Mouse (Mus musculus): Measurements from ENCODE around the gene Agap1. TPM values are rescaled to one million over a fixed set of nuclear protein-coding genes. Genes with fewer than 3 reads are reported as not detected.

Gene Agap1
- polyA plus RNA-seq, 1 experiment from 2014 or later: 7.2 TPM

- Histone ChIP-seq H3K4me1 (replicated peaks) (peaks cover 16% of the 10 kb centered on the region), H3K36me3 (no peaks in the 10 kb centered on the region), H3K4me2 (no peak overlapping the region), H3K27ac (no peak overlapping the region), H3K9me3 (replicated peaks) (no peaks in the 10 kb centered on the region), H3K27me3 (no peaks in the 10 kb centered on the region), H3K9ac (no peak overlapping the region), H3K4me3 (no peak overlapping the region)
- WGBS: 74% methylated on average over 8 of the region's 8 CpGs
- no peak for ATAC-seq (replicated peaks; ENCODE audit: insufficient number of reproducible peaks, insufficient read depth, low FRiP score, low read depth)
Observed at GRCm38 (mm10) chr1:89510731-89511130, 56.1 kb downstream of the Agap1 start.

DNA sequence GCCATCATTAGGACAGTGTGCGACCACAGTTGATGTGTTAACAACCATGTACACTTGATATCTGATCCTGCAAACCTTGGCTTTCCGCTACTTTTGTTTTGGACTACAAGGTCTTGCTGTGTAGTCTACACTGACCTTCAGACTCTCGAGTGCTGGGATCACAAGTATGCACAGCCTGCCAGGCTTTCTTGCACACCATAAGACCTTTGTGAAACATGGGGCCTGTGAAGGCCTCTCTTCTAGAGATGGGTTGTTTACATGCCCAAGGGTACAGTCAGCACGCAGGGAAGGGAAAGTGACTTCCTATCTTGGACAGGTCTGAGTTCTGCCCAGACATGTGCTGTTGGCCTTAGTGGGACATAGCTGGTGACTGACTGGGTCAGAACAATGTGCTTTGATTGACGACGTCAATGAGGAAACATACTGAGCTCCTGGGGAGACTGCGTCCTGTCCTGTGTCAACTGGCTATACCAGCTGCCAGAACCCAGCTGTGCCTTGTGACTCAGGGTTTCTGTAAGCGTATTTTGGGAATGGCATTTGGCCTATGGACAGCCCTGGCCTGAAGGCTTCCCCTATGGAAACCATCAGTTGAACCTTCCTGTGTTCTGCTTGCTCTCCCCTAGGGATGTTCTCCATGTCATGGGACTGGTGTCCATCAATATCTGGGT lies 59.1 kb downstream of the Agap1 start:
- Histone ChIP-seq H3K4me2 (no peak overlapping the region), H3K9me3 (replicated peaks) (no peaks in the 10 kb centered on the region), H3K4me1 (replicated peaks) (peaks cover 16% of the 10 kb centered on the region), H3K9ac (no peak overlapping the region), H3K27ac (no peak overlapping the region), H3K4me3 (no peak overlapping the region), H3K27me3 (no peaks in the 10 kb centered on the region), H3K36me3 (no peaks in the 10 kb centered on the region)
- no peak for ATAC-seq (replicated peaks; ENCODE audit: insufficient number of reproducible peaks, insufficient read depth, low FRiP score, low read depth)
- 70% methylated on average over 8 of the region's 8 CpGs for WGBS

DNA sequence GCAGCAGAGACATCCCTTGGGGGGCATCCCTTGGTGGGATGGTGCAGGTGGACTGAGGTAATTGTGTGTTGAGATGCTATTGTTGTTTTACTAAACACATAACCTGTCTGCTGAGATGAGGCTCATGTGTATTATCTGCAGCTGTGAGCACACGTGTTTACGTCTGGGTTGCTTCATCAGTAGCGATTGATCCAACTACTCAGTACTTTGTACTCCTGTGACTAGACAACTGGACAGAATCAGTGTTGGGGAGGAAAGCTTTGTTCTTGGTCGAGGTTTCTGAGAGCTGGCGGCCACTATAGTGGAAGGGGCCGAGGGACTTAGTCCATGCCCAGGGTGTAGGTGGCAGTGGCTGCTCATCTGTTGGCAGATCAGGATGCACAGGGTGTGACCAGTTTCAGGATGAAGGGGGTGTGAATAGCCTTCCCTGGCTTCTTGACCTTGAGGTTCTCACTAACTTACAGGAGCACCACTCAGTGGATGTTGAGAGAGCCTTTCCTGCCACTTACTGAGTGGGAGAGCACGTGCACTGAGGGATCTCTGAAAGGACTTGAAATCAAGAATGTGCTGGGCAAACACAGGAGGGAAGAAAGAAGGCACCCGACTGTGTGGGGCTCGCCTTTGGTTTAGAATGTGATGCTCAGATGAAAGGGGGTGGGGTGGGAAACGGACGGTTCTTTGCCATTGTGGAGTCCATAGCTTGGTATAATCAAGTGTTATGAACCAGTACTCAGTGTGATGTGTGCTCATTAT lies 61.4 kb downstream of the Agap1 start:
- no peaks in the 10 kb centered on the region for H3K27me3 ChIP-seq
- WGBS: 77% methylated on average over 11 of the region's 11 CpGs
- no peak overlapping the region for H3K4me2 ChIP-seq
- H3K4me1 ChIP-seq (replicated peaks): peaks cover 3% of the 10 kb centered on the region; the same call in 1 of the 2 replicates
- H3K9me3 ChIP-seq (replicated peaks): no peaks in the 10 kb centered on the region
- no peak overlapping the region for H3K4me3 ChIP-seq
- ATAC-seq (replicated peaks; ENCODE audit: insufficient number of reproducible peaks, insufficient read depth, low FRiP score, low read depth): no peak
- H3K27ac ChIP-seq: no peak overlapping the region
- no peaks in the 10 kb centered on the region for H3K36me3 ChIP-seq
- no peak overlapping the region for H3K9ac ChIP-seq

- no peak overlapping the region for H3K4me2 ChIP-seq
- WGBS: 52% methylated on average over 5 of the region's 5 CpGs
- no peak for ATAC-seq (replicated peaks; ENCODE audit: insufficient number of reproducible peaks, insufficient read depth, low FRiP score, low read depth)
- H3K27ac ChIP-seq: no peak overlapping the region
- no peak overlapping the region for H3K4me3 ChIP-seq
- no peak overlapping the region for H3K9ac ChIP-seq
- H3K36me3 ChIP-seq: no peaks in the 10 kb centered on the region
- no peaks in the 10 kb centered on the region for H3K9me3 ChIP-seq (replicated peaks)
- no peaks in the 10 kb centered on the region for H3K27me3 ChIP-seq
- peaks cover 15% of the 10 kb centered on the region for H3K4me1 ChIP-seq (replicated peaks)
Observed at GRCm38 (mm10) chr1:89517817-89518216, 63.2 kb downstream of the Agap1 start.

- Histone ChIP-seq H3K9me3 (replicated peaks) (no peaks in the 10 kb centered on the region), H3K4me1 (replicated peaks) (peaks cover 22% of the 10 kb centered on the region), H3K9ac (no peak overlapping the region), H3K4me3 (no peak overlapping the region), H3K27me3 (no peaks in the 10 kb centered on the region), H3K27ac (no peak overlapping the region), H3K36me3 (no peaks in the 10 kb centered on the region), H3K4me2 (no peak overlapping the region)
- WGBS: 75% methylated on average over 17 of the region's 17 CpGs
- ATAC-seq (replicated peaks; ENCODE audit: insufficient number of reproducible peaks, insufficient read depth, low FRiP score, low read depth): no peak
Observed at GRCm38 (mm10) chr1:89519914-89520643, 65.5 kb downstream of the Agap1 start.

GRCm38 (mm10) chr1:89521406-89521805 lies 66.8 kb downstream of the Agap1 start:
- 70% methylated on average over 11 of the region's 11 CpGs for WGBS
- Histone ChIP-seq H3K27me3 (no peaks in the 10 kb centered on the region), H3K4me1 (replicated peaks) (peaks cover 28% of the 10 kb centered on the region), H3K4me2 (no peak overlapping the region), H3K4me3 (no peak overlapping the region), H3K36me3 (no peaks in the 10 kb centered on the region), H3K9me3 (replicated peaks) (no peaks in the 10 kb centered on the region), H3K9ac (no peak overlapping the region), H3K27ac (no peak overlapping the region)
- ATAC-seq (replicated peaks; ENCODE audit: insufficient number of reproducible peaks, insufficient read depth, low FRiP score, low read depth): no peak

GRCm38 (mm10) chr1:89521935-89522535 lies 67.4 kb downstream of the Agap1 start:
- Histone ChIP-seq H3K4me1 (replicated peaks) (peaks cover 28% of the 10 kb centered on the region), H3K9me3 (replicated peaks) (no peaks in the 10 kb centered on the region), H3K4me3 (no peak overlapping the region), H3K27me3 (no peaks in the 10 kb centered on the region), H3K4me2 (no peak overlapping the region), H3K9ac (no peak overlapping the region), H3K27ac (no peak overlapping the region), H3K36me3 (no peaks in the 10 kb centered on the region)
- WGBS: 54% methylated on average over 17 of the region's 17 CpGs
- no peak for ATAC-seq (replicated peaks; ENCODE audit: insufficient number of reproducible peaks, insufficient read depth, low FRiP score, low read depth)

GRCm38 (mm10) chr1:89524369-89524768 lies 69.8 kb downstream of the Agap1 start:
- Histone ChIP-seq H3K27ac (no peak overlapping the region), H3K4me1 (replicated peaks) (peaks cover 34% of the 10 kb centered on the region)

DNA sequence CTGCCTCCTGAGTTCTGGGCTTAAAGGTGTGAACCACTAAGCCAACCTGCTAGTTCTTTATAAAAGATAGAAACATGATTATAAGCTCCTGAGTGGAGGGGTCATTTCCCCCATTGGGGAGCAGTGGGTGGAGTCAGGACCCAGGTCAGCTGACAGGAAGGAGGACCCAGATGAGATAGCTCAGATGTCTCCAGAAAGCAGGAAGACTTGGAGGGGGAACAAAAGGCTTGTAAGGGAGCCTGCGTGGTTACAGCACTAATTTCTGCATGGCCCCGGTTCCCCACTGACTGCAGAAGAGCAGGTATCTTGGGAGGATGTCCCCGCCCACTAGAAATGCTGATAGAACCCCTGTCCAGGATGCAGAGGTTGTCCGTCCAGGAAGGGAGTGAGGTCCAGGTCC lies 70.4 kb downstream of the Agap1 start:
- Histone ChIP-seq H3K27me3 (no peaks in the 10 kb centered on the region), H3K4me1 (replicated peaks) (peaks cover 34% of the 10 kb centered on the region), H3K27ac (no peak overlapping the region), H3K4me3 (no peak overlapping the region), H3K9me3 (replicated peaks) (no peaks in the 10 kb centered on the region), H3K36me3 (no peaks in the 10 kb centered on the region), H3K9ac (no peak overlapping the region), H3K4me2 (no peak overlapping the region)
- no peak for ATAC-seq (replicated peaks; ENCODE audit: insufficient number of reproducible peaks, insufficient read depth, low FRiP score, low read depth)
- 56% methylated on average over 4 of the region's 4 CpGs for WGBS

More at GRCm38 (mm10) chr1:89524369-89524768, 69.8 kb downstream of the Agap1 start:
- H3K27me3 ChIP-seq: no peaks in the 10 kb centered on the region
- H3K36me3 ChIP-seq: no peaks in the 10 kb centered on the region
- WGBS: 6% methylated on average over 4 of the region's 4 CpGs
- no peak overlapping the region for H3K4me2 ChIP-seq
- ATAC-seq (replicated peaks; ENCODE audit: insufficient number of reproducible peaks, insufficient read depth, low FRiP score, low read depth): no peak; the same call in 1 of the 2 replicates
- no peak overlapping the region for H3K4me3 ChIP-seq
- no peak overlapping the region for H3K9ac ChIP-seq
- no peaks in the 10 kb centered on the region for H3K9me3 ChIP-seq (replicated peaks)

GRCm38 (mm10) chr1:89525825-89526224 lies 71.2 kb downstream of the Agap1 start:
- no peak for ATAC-seq (replicated peaks; ENCODE audit: insufficient number of reproducible peaks, insufficient read depth, low FRiP score, low read depth)
- Histone ChIP-seq H3K27ac (no peak overlapping the region), H3K36me3 (no peaks in the 10 kb centered on the region), H3K9ac (no peak overlapping the region), H3K4me2 (no peak overlapping the region), H3K4me1 (replicated peaks) (peaks cover 34% of the 10 kb centered on the region), H3K27me3 (no peaks in the 10 kb centered on the region), H3K9me3 (replicated peaks) (no peaks in the 10 kb centered on the region), H3K4me3 (no peak overlapping the region)
- 41% methylated on average over 13 of the region's 13 CpGs for WGBS

DNA sequence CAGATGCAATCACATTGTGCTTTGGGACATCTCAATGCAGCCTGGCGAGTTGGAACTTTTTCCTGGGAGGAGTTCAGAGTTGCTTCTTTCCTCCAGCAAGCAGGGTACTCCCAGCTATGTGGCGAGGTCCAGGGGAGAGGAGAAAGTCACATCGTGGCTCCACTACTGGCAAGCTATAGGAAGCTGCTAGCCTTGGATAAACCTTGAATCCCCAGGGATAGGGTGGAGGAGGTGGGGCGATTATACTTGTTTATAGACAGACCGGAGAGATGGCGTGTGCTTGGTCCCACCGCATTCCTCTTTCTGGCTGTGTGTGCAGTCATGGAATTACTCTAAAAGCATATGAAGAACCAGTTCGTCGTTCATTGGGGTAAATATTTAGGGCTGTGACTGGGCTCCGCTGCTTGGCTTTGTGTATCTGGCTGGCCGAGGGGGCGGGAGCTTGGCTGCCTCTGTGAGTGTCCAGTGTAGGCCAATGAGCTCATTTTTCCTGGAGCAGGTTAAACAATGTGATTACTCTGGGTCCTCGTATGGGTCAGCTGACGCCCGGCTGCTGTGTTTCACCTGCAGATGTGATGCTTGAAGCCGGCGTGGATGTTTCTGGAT lies 74.2 kb downstream of the Agap1 start:
- peaks cover 28% of the 10 kb centered on the region for H3K4me1 ChIP-seq (replicated peaks)
- no peak overlapping the region for H3K4me2 ChIP-seq
- no peaks in the 10 kb centered on the region for H3K9me3 ChIP-seq (replicated peaks)
- H3K4me3 ChIP-seq: no peak overlapping the region
- no peaks in the 10 kb centered on the region for H3K27me3 ChIP-seq
- no peak overlapping the region for H3K9ac ChIP-seq
- no peak overlapping the region for H3K27ac ChIP-seq
- no peaks in the 10 kb centered on the region for H3K36me3 ChIP-seq
- WGBS: 68% methylated on average over 17 of the region's 17 CpGs
- no peak for ATAC-seq (replicated peaks; ENCODE audit: insufficient number of reproducible peaks, insufficient read depth, low FRiP score, low read depth)

Data from heart, embryonic 15.5 days (tissue).